Mouse (Mus musculus) C2C12 (cell line): ENCODE measurements at regions not wholly inside any gene's neighbourhood (a gene's known extent, or its start where the extent isn't known, plus 50 kb on each side); places are given as distances from the start of the nearest gene placed in this dataset.
A peak's percentile ranks its signal among the peaks of the same experiment; 100 is the strongest.

Source experiments
- H3K27me3 ChIP-seq: one replicate; pipeline ENCODE4 v1.6.1; 2011; ENCODE audit not compliant: control insufficient read depth, insufficient read depth, insufficient read length
- H3K36me3 ChIP-seq: one replicate; pipeline ENCODE4 v1.6.1; 2011; ENCODE audit not compliant: control insufficient read depth, insufficient read depth
- H3K4me3 ChIP-seq: one replicate; pipeline ENCODE4 v1.5.1; 2011; ENCODE audit warnings: mild to moderate bottlenecking, control low read depth; ENCODE audit not compliant: poor library complexity, insufficient read depth, severe bottlenecking
- H3K79me2 ChIP-seq: one replicate; pipeline ENCODE4 v1.6.1; 2011; ENCODE audit not compliant: control insufficient read depth, insufficient read depth
- H3K79me3 ChIP-seq: one replicate; pipeline ENCODE4 v1.6.1; 2011; ENCODE audit warnings: low read depth, control low read depth
- H3ac ChIP-seq: one replicate; pipeline ENCODE3; 2011; ENCODE audit warnings: low read depth; ENCODE audit not compliant: control insufficient read depth, insufficient read length
- CEBPB ChIP-seq: IDR thresholded peaks from one replicate; pipeline ENCODE4 v1.6.1; 2011; ENCODE audit warnings: low read depth, mild to moderate bottlenecking, control low read depth, moderate library complexity
- CTCF ChIP-seq: IDR thresholded peaks from one replicate; pipeline ENCODE4 v1.5.1; 2011; ENCODE audit not compliant: control insufficient read depth, insufficient read depth, insufficient read length
- FOSL1 ChIP-seq: IDR thresholded peaks from one replicate; pipeline ENCODE4 v1.8.0; 2011; ENCODE audit warnings: mild to moderate bottlenecking, low read length; ENCODE audit not compliant: poor library complexity, insufficient read depth, severe bottlenecking
- MAX ChIP-seq: IDR thresholded peaks from one replicate; pipeline ENCODE4 v1.6.1; 2011; ENCODE audit warnings: mild to moderate bottlenecking, control low read depth
- MYOD1 ChIP-seq: IDR thresholded peaks from one replicate; pipeline ENCODE4 v1.6.1; 2011; ENCODE audit warnings: low read depth; ENCODE audit not compliant: control insufficient read depth, insufficient read length
- MYOG ChIP-seq: IDR thresholded peaks from one replicate; pipeline ENCODE4 v1.6.1; 2011; ENCODE audit not compliant: control insufficient read depth, insufficient read length; ENCODE audit errors: extremely low read depth
- USF1 ChIP-seq: IDR thresholded peaks from one replicate; pipeline ENCODE4 v1.6.1; 2011; ENCODE audit warnings: low read depth, mild to moderate bottlenecking, control low read depth, moderate library complexity

DNA sequence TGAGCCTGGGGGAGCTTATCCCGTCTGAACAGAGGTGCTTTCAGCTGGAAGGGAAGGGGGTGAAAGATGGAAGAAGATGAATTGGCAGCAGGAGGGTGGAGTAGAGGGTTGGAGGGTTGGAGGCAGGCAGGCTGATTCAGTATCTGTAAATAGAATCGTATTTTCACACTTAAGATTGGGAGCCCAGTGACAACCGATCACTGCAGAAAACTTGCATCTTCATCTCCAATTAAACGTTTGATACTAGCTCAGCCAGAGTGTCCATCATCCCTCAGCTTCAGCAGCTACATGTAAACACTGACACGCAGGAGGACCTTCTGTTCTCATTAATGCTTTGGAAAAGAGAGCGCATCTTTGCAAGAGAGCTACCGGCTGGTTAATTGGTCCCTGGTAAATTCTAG, 67.2 kb upstream of the Gramd1b start:
- H3K27me3 ChIP-seq: no peaks in the 10 kb centered on the region
- no peak for TF ChIP-seq MAX
- no peak for TF ChIP-seq USF1
- no peak for TF ChIP-seq CTCF
- TF ChIP-seq CEBPB: no peak

DNA sequence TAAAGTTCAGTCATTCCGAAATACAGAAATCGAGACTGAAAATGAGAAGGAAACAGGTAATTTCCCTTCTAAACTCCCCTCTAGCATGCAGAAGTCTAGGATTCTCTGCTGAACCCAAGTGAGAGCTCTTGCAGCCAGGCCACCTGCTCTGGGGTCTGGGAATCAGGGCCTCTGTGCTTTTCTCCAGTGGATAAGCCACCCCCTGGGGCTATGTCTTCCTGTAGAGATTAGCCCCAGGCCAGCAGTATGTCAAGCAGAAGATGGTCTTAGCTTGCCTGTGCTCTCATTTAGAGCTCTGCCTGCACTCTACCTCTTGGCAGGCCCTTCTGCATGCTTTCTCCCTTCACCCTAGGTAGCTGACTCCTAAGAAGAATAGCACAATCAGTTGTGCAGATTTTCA, 56.2 kb upstream of the Gramd1b start:
- H3ac ChIP-seq: no peak overlapping the region
- no peaks in the 10 kb centered on the region for H3K79me3 ChIP-seq
- no peak overlapping the region for H3K4me3 ChIP-seq
- no peaks in the 10 kb centered on the region for H3K36me3 ChIP-seq
- TF ChIP-seq CTCF (no peak), MAX (no peak), FOSL1 (no peak), MYOD1 (no peak), MYOG (no peak), USF1 (no peak), CEBPB (no peak)
- H3K79me2 ChIP-seq: no peaks in the 10 kb centered on the region
- H3K27me3 ChIP-seq: no peaks in the 10 kb centered on the region

More for the DNA sequence above, 67.2 kb upstream of the Gramd1b start:
- Histone ChIP-seq H3K79me2 (no peaks in the 10 kb centered on the region), H3K79me3 (no peaks in the 10 kb centered on the region), H3K36me3 (no peaks in the 10 kb centered on the region), H3ac (no peak overlapping the region), H3K4me3 (no peak overlapping the region)

DNA sequence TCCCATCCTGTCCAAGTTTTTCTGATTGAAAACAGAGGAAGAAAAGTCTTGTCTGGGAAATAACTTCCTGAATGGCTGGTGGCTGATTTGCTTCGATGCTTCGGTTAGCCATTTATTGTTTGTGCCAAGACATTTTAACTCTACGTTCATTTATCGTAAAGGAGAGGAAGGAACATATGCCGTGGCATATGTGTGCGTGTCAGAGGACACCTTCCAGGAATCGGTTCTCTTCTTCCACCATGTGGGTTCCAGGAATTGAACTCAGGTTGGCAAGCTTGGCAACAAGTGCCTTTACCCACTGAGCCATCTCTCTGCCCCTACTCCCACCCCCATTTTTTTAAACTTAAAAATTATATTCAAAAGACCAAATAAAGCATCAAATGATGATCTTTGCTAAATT, 55.4 kb upstream of the Gramd1b start:
- Histone ChIP-seq H3K79me2 (no peaks in the 10 kb centered on the region), H3K79me3 (no peaks in the 10 kb centered on the region), H3K36me3 (no peaks in the 10 kb centered on the region), H3K4me3 (no peak overlapping the region), H3ac (no peak overlapping the region), H3K27me3 (no peaks in the 10 kb centered on the region)
- TF ChIP-seq USF1 (no peak), CTCF (no peak)

- Histone ChIP-seq H3K36me3 (no peaks in the 10 kb centered on the region), H3ac (no peak overlapping the region), H3K27me3 (no peaks in the 10 kb centered on the region), H3K79me3 (no peaks in the 10 kb centered on the region), H3K4me3 (no peak overlapping the region), H3K79me2 (no peaks in the 10 kb centered on the region)
- TF ChIP-seq CEBPB (no peak), CTCF (peak; percentile 85)
Measured at GRCm38 (mm10) chr9:40583554-40583953, 52.4 kb upstream of the Gramd1b start.

DNA sequence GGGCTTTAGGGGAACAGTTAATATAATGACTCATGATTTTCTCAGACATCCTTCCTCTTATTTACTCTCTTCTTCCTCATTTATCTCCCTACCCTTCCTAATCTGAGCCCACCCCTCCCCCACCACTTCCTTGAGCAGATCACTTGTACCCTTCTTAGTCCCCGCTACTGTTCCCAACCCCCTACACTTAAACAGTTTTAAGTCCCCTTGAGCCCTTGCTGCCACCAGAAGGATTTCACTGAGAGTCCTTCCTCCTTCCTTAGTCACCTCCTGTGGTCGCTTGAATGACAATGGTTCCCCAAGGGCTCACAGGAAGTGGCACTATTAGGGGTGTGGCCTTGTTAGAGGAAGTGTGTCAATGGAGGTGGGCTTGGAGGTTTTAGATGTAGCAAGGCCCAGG, 50.7 kb upstream of the Gramd1b start:
- Histone ChIP-seq H3K27me3 (no peaks in the 10 kb centered on the region), H3K79me3 (no peaks in the 10 kb centered on the region), H3K4me3 (no peak overlapping the region), H3ac (no peak overlapping the region), H3K79me2 (no peaks in the 10 kb centered on the region), H3K36me3 (no peaks in the 10 kb centered on the region)
- no peak for TF ChIP-seq MAX
- no peak for TF ChIP-seq MYOD1
- TF ChIP-seq CEBPB: no peak
- TF ChIP-seq CTCF: no peak
- TF ChIP-seq FOSL1: no peak
- no peak for TF ChIP-seq USF1
- TF ChIP-seq MYOG: no peak
